Mouse (Mus musculus) lung, postnatal 0 days (tissue): ENCODE results near the gene Rpl9-ps6.

Source experiments
- CTCF ChIP-seq: IDR thresholded peaks from 2 replicates; pipeline ENCODE4 v1.5.1; 2016; ENCODE audit warnings: antibody characterized with exemption, mild to moderate bottlenecking
- EP300 ChIP-seq: IDR thresholded peaks from 2 replicates; pipeline ENCODE4 v1.6.1; 2016; ENCODE audit warnings: antibody characterized with exemption, mild to moderate bottlenecking, control low read depth

- TF ChIP-seq EP300: no peak
- no peak for TF ChIP-seq CTCF
Observed at GRCm38 (mm10) chr19:32476016-32476711, 9.8 kb upstream of the Rpl9-ps6 start.
